Mouse (Mus musculus) fat pad, adult 2 months (tissue): ENCODE measurements around the gene Mchr1.
A peak's percentile ranks its signal among the peaks of the same experiment; 100 is the strongest.

ENCODE experiments used
- DNase-seq: peaks from one replicate; pipeline ENCODE4 v3.0.0-alpha.2; 2011; ENCODE audit warnings: low read depth, low spot score; ENCODE audit errors: extremely low read depth

The Mchr1 gene

DNA sequence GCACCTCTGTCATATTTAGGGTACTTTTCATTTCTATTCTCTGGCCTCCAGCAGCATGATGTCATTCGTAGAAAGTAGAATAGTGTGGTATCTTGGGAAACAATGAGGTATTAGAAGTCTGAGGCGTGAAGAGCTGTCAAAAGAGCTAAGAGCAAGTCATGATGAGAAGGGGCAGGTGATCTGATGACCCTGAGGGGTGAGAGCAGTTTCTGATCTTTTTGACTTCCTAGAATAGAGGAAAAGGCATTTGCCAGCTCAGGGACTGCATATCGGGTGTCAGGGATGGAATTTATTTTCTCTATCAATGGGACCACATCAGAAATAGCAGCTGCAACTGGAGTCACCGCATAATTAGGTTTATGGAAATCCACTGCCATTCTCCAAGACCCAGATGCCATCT lies 8.5 kb upstream of the Mchr1 start:
- no peak for DNase-seq

- DNase-seq: no peak
These were observed 8.0 kb upstream of the Mchr1 start for GRCm38 (mm10) chr15:81227275-81227674.

GRCm38 (mm10) chr15:81228258-81228657 lies 7.0 kb upstream of the Mchr1 start:
- DNase-seq: no peak

DNA sequence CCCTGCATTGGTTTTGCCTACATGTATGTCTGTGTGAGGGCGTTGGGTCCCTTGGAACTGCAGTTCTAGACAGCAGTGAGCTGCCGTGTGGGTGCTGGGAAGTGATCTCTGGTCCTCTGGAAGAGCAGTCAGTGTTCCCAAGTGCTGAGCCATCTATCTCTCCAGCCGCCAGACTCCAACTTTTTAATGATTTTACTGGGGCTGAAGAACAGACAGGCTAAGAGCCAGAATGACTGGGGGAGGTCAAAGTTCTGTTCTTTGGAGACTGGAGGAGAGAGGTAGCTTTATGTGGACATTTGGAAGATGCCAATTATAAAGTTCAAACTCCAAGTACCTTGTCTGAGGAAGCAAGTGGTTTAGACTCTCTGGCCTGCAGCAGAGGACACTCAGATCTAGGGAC lies 5.5 kb upstream of the Mchr1 start:
- no peak for DNase-seq

DNA sequence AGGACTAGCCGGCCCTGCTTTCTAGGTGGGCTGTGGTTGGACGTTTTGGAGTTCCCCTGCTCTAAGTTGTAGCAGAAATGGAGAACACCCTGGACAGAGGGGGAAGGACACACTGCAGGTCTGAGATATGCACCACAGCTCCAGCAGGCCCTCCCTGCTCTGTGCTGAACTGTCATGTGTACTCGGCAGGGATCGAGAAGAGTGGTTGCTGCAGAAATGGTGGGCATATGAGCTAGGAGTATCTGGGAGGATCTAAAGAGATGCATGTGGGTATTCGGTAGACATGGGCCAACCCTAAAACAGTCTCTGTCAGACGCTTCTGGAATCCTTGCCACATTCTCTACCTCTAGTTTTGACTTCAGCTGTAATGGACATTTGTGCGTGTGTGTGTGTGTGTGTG lies 4.0 kb upstream of the Mchr1 start:
- DNase-seq: no peak

DNA sequence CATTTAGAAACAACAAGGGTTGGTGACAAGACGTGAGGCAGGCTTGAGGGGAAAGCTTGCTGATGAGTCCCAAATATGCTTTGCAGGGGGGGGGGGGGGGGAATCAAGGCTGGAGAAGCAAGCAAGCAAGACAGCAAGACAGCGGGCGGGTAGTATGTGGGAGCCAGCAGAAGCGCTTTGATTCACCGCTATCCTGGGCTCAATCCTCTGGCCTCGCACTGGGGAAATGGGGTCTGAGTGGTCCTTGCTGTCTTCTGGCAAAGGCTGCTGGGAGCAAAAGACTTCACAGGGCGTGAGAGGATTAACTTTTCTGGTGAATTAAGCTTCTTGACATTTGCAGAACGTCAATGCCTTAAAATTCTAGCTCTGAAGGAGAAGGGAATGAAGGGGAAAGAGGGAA lies 763 bp downstream of the Mchr1 start:
- DNase-seq: no peak

GRCm38 (mm10) chr15:81237471-81237870 lies 2.2 kb downstream of the Mchr1 start:
- DNase-seq: no peak

GRCm38 (mm10) chr15:81239261-81239660 lies 4.0 kb downstream of the Mchr1 start:
- DNase-seq: no peak

- DNase-seq: no peak
These were observed 4.6 kb downstream of the Mchr1 start for GRCm38 (mm10) chr15:81239794-81240343.

DNA sequence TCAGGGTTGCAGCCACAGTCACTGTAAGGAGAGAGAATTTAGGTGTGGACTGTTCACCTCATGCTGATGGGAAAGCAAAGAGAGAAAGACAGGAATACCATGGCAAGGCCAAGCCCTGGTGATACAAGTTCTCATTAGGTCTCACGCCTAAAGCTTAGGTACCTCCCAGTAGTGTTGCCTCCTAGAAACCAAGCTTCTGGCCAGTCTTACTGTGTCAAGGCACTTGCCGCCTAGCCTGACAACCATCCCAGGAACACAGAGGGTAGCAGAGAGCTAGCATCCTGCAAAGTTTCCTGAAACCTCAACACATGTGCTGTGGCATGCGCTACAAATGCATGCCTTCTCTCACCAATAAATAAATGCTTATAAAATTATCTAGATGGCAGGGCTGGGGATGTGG lies 11.6 kb downstream of the Mchr1 start:
- DNase-seq: no peak

- peak; percentile 54 for DNase-seq
These were observed 12.5 kb downstream of the Mchr1 start for GRCm38 (mm10) chr15:81247583-81248340.

DNA sequence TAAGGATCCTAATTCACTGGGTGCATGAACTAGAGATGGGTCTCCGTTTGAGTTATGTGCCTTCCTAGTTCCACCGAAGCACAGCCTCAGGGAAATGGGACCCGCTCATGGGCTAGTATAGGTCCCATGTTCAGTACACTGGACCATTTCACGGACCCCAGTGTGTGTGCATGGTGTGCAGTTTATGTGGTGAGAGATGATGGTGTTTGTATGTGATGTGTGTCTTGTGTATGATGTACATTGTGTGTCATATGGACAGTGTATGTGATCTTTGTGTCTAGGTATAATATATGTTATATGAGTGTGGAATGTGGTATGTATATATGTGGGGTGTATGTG lies 13.0 kb downstream of the Mchr1 start:
- DNase-seq: no peak

- no peak for DNase-seq
These were observed 13.8 kb downstream of the Mchr1 start for GRCm38 (mm10) chr15:81248951-81249579.

- no peak for DNase-seq
These were observed 17.4 kb downstream of the Mchr1 start for GRCm38 (mm10) chr15:81252626-81253174.

DNA sequence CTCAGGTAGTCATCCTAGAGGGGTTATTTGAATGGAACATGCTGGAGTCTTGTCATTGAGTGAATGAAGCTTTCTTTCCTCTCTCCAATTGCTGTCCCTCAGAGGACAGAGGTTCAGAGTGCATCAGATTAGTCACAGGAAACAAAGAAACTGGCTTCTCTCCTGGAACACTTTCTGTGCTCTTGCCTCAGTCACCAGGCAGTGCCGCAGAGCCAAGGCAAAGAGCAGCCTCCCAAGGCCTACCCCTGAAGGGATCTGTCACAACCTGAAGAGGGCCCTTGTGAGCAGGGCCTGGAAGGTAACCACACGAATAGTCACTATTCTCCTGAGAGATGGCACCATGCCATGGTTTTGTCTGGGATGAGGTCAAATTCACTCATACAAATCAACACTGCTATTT lies 18.3 kb downstream of the Mchr1 start:
- no peak for DNase-seq

DNA sequence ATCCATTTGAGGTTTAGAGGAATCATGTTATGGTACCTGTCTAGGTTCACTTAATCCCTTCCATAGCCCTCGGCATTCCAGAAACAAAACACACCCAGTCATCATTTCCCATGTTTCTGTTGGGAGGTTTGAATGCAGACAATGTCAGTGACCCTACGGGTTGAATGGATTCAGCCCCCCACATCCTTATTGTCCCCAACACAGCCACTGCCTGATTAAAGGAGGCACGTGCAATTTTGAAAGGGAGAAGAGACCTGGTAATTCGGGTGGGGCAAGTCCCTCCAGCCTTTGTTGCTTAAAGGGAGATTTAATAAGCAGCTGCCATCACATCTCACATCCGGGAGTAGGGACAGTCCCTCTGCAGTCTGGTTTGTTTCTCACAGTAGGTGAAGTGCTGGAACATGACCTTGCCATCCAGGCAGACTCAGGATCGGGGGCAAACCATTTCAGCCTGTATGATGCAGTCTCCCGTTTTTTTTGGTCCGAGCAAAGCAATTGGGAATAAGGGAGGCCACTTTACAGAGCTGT lies 18.9 kb downstream of the Mchr1 start:
- DNase-seq: no peak

DNA sequence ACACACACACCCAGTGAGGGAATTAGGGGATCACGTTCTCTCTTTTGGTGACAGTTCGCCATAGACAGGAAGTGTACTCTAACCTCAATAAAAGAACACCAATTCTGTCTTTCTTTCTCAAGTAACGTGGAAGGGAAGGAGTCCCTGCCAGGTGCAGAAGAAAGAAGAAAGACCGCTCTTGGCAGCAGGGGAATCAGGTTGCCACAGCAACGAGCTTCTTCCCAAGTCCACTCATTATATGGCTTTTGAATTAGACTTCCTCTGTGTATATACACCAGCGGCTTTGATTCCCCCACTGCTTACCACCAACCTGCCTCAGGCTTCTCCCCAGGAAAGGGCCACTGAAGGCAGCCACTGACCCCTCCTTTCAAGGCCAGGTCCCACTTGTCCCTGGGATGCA lies 19.8 kb downstream of the Mchr1 start:
- no peak for DNase-seq

DNA sequence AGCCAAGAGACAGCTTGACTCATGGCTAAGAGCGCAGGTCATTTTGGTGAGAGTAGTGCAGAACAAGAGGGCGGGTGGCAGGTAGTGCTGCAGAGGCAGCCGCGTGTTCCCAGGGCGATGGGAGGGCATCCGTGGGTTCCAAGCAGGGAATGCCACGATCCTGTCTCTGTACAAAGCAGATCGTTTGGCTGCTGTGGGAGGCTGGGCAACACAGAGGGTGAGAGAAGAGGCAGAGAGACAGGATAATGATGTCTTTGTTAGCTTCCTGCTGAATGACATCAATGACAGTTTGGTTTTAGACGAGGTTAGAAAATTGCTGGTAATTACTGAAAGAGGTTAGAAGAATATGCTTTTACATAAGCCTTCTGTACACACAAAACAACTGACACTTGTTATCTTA lies 23.0 kb downstream of the Mchr1 start:
- no peak for DNase-seq

- DNase-seq: no peak
These were observed 24.0 kb downstream of the Mchr1 start for GRCm38 (mm10) chr15:81259304-81259703.

DNA sequence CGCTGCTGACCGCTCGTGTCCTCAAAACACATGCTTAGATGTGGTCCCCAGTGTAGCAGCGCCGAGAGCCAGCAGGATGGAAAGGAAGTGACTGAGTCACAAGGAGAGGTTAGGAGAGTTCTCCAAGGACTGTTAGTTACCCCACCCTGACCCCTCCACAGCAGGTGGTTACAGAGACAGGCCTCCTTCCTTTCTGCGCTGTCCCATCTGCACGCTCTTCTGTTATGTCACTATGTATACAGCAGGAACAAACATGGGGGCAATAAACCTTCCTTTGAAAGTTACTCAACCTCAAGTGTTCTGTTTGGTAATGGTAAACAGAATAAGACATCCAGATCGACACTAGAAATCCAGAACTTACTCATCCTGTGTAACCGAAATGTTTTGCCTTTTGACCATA lies 24.9 kb downstream of the Mchr1 start:
- DNase-seq: no peak

DNA sequence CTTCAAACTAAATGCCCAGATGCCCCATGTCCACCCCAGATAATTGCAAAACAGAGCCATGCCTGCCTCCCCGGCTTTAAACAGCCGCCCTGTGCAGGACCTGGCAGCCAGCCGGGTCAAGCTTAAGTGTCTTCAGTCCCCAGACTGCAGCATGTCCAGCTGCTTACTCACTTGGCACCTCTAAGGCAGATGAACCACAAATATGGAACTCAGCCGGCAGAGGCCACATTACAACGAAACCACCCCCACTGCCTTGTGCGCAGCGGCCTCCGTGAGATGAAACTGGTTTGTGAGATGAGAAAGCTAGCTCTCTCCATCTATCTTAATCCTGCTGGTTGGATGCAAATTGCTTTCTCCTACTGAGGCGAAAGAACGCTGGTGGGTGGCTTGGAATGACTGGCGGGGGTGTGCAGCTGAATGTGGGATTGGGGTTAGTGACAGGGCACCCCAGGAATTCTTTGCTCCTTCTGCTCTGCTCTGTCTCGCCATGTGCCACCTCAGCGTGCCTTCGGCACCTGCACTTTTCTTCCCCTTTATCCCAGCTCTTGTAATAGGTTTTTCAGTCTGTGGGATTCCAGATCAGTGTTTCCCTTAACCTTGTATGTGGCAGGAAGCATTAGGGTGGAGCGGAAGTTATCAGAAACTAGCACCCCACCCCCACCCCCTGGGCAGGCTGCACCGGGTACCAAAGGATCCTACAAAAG lies 29.2 kb downstream of the Mchr1 start:
- peak; percentile 31 for DNase-seq
